Mouse (Mus musculus) MEL (cell line): ENCODE data around the gene Tgm2.

Experiments
- CTCF ChIP-seq, 3 experiments: IDR thresholded peaks in 2 of 3; conservative IDR thresholded peaks in 1 of 3; 2 replicates each; pipeline ENCODE4 v1.5.1; 2011 to 2012; ENCODE audit warnings: low read length in 3 of 3, low read depth in 2 of 3, mild to moderate bottlenecking in 2 of 3, improper control_type of control experiment in 1 of 3, inconsistent platforms in 1 of 3, mixed read lengths in 1 of 3, moderate library complexity in 1 of 3; ENCODE audit not compliant: control insufficient read depth in 1 of 3, insufficient read depth in 1 of 3, poor library complexity in 1 of 3, severe bottlenecking in 1 of 3
- EP300 ChIP-seq, 2 experiments: IDR thresholded peaks; 2 replicates each; pipeline ENCODE4 v1.6.1; 2011; ENCODE audit warnings: improper control_type of control experiment in 2 of 2, low read length in 2 of 2, low read depth in 1 of 2, mild to moderate bottlenecking in 1 of 2
- GABPA ChIP-seq: IDR thresholded peaks from 2 replicates; pipeline ENCODE4 v1.6.1; 2012; ENCODE audit warnings: low read depth, mild to moderate bottlenecking, inconsistent platforms, low read length, improper control_type of control experiment, moderate library complexity
- MAFK ChIP-seq: IDR thresholded peaks from 2 replicates; pipeline ENCODE4 v1.6.1; 2011; ENCODE audit warnings: low read depth, mild to moderate bottlenecking, low read length, improper control_type of control experiment, borderline replicate concordance
- NRF1 ChIP-seq: IDR thresholded peaks from 2 replicates; pipeline ENCODE4 v1.6.1; 2014; ENCODE audit warnings: low read depth, mild to moderate bottlenecking, inconsistent platforms, low read length, improper control_type of control experiment, moderate library complexity; ENCODE audit not compliant: poor library complexity, insufficient read depth, severe bottlenecking
- USF1 ChIP-seq: IDR thresholded peaks from 2 replicates; pipeline ENCODE4 v1.6.1; 2014; ENCODE audit warnings: low read depth, mild to moderate bottlenecking, inconsistent platforms, low read length, improper control_type of control experiment, moderate library complexity
- ZKSCAN1 ChIP-seq: IDR thresholded peaks from 2 replicates; pipeline ENCODE4 v1.6.1; 2012; ENCODE audit warnings: low read depth, mild to moderate bottlenecking, inconsistent platforms, low read length, improper control_type of control experiment, moderate library complexity

DNA sequence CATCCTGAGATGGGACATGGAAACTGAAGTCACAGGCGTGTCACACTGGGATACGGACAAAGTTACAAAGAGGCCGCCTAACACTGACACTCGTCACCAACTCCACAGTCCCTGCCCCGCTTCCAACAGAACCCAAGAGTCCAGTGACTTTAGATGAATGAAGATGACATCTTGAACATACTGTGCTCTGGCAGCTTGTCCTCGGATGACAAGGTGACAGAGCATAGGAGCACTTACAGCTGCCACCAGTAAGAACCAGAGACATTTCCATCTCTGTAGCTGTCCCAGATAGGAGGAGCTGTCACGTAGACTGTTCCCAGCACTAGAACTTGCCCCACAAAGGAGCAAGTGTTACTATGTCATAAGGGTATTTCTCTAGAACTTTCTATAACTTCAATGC lies 18.4 kb downstream of the Tgm2 start:
- no peak for TF ChIP-seq EP300 (IDR thresholded peaks at IDR 0.05; ENCODE audit: low read depth in 1 of 2, low read length in 2 of 2)
- no peak for TF ChIP-seq ZKSCAN1
- no peak for TF ChIP-seq NRF1
- no peak for TF ChIP-seq GABPA
- TF ChIP-seq CTCF (IDR thresholded peaks at IDR 0.05 in 2 of 3, conservative IDR thresholded peaks at IDR 0.05 in 1 of 3; ENCODE audit: control insufficient read depth in 1 of 3, insufficient read depth in 1 of 3, low read depth in 2 of 3, low read length in 3 of 3, poor library complexity in 1 of 3, severe bottlenecking in 1 of 3) = no peak
- no peak for TF ChIP-seq USF1
- no peak for TF ChIP-seq MAFK
